Mouse (Mus musculus): ENCODE results near the gene Rasgrp4.
"Not testable (repeated sequence)": the region's sequence is repeated elsewhere in the genome, so short reads cannot be mapped to it uniquely, and the experiment has no call there.

Gene Rasgrp4

GRCm38 (mm10) chr7:29180854-29181236 is 46.2 kb downstream of the Rasgrp4 start:
- CTCF ChIA-PET: interaction anchor here in 3 of 4 experiments (0.6 to 2.3 kb wide), 30 partner anchors 11 to 1001 kb away, joined by 3 to 19 read pairs (median 5); partner anchors contain the start of genes 2200002D01Rik (in 2 of the 3), Ggn (in 2 of the 3), Yif1b (in 2 of the 3) and Fam98c (in 1 of the 3)
- POLR2A ChIA-PET: interaction anchor here in 3 of 4 experiments (0.6 to 6.3 kb wide), 77 partner anchors 10 to 1017 kb away, joined by 3 to 41 read pairs (median 4); partner anchors contain the start of genes Ggn (in 3 of the 3), Spred3 (in 3 of the 3), 2200002D01Rik (in 2 of the 3) and Eif3k (in 2 of the 3)

GRCm38 (mm10) chr7:29181323-29181722 is 46.7 kb downstream of the Rasgrp4 start:
- POLR2A ChIA-PET: interaction anchor here in 2 of 4 experiments (0.6 to 6.3 kb wide), 13 partner anchors 11 to 371 kb away, joined by 3 to 41 read pairs (median 11); partner anchors contain the start of genes Fam98c (in 2 of the 2), Ggn (in 2 of the 2), Spred3 (in 2 of the 2) and 2200002D01Rik (in 1 of the 2)
- CTCF ChIA-PET: interaction anchor here in 2 of 4 experiments (0.7 to 2.3 kb wide), 6 partner anchors 28 to 343 kb away, joined by 3 to 19 read pairs (median 8); partner anchors contain the start of gene 2200002D01Rik (in 1 of the 2)

- POLR2A ChIA-PET: interaction anchor here in 2 of 4 experiments (1.1 to 1.2 kb wide), 2 partner anchors 14 to 56 kb away, joined by 3 read pairs; partner anchors contain the start of gene Psmd8 (in 1 of the 2)
- CTCF ChIA-PET: not testable (repeated sequence)
These were observed 59.6 kb downstream of the Rasgrp4 start for GRCm38 (mm10) chr7:29194230-29194629.

- CTCF ChIA-PET: interaction anchor here in 1 of 4 experiments (0.6 kb wide), 1 partner anchor 170 kb away, joined by 3 read pairs; no protein-coding TSS in a partner anchor
- POLR2A ChIA-PET: no interaction called here
These were observed 67.9 kb downstream of the Rasgrp4 start for GRCm38 (mm10) chr7:29202577-29202976.
